9 mouse cellular contexts compared by ENCODE assay signal in genomic region chr19:21037448-21038077, GRCm38 (mm10).
DNase-seq lines count a peak whose midpoint lies in the region; ATAC-seq and TF ChIP-seq lines count a peak whose summit lies in the region.
"Had no signal": no experiment of that assay in that cellular context is flagged by ENCODE, and none has a peak within 500 bp of the region (broad histone marks: within the 10 kb centered on the region; RNA-seq: fewer than 3 reads in every experiment).

No protein-coding gene starts in this region.

- no peak overlapping the region for H3K9ac ChIP-seq in ES-E14 (ENCODE audit: insufficient read depth, low read depth, low read length, poor library complexity, severe bottlenecking)
- no peak overlapping the region for H3K9ac ChIP-seq in hindbrain, embryonic 13.5 days
- H3K9ac ChIP-seq in liver, embryonic 12.5 days = no peak overlapping the region
- H3K9ac ChIP-seq: embryonic facial prominence, embryonic 13.5 days had no signal

- ATAC-seq in hindbrain, embryonic 13.5 days (ENCODE audit: low FRiP score) = peak; percentile 73
- ATAC-seq in liver, embryonic 12.5 days = peak; percentile 18; the same call in 1 of the 2 replicates

- H3K27ac ChIP-seq in ES-E14 (ENCODE audit: insufficient read depth, low read depth, low read length, poor library complexity, severe bottlenecking) = no peak overlapping the region
- no peak overlapping the region for H3K27ac ChIP-seq in hindbrain, embryonic 13.5 days
- H3K27ac ChIP-seq in liver, embryonic 12.5 days = no peak overlapping the region
- H3K27ac ChIP-seq: embryonic facial prominence, embryonic 13.5 days had no signal

- no peak overlapping the region for H3K4me2 ChIP-seq in hindbrain, embryonic 13.5 days
- H3K4me2 ChIP-seq in liver, embryonic 12.5 days = peak overlapping the region; percentile 28; the same call in 1 of the 2 replicates
- H3K4me2 ChIP-seq: embryonic facial prominence, embryonic 13.5 days had no signal

- peak; percentile 42 for DNase-seq in layer of hippocampus, adult 11-12 months (ENCODE audit: low spot score)
- DNase-seq in layer of hippocampus, adult 9-11 months = no peak
- peak; percentile 49 for DNase-seq in ES-E14 (ENCODE audit: low read depth, low spot score)
- peak; percentile 44 to 53 for DNase-seq in cerebellum, postnatal 36 days
- DNase-seq in neural tube, embryonic 10.5 days (ENCODE audit: extremely low spot score, low spot score) = peak; percentile 40
- no peak for DNase-seq in right cerebral cortex, postnatal 4 days

- H3K27me3 ChIP-seq in hindbrain, embryonic 13.5 days = no peaks in the 10 kb centered on the region
- H3K27me3 ChIP-seq in liver, embryonic 12.5 days (replicated peaks) = no peaks in the 10 kb centered on the region
- H3K27me3 ChIP-seq: embryonic facial prominence, embryonic 13.5 days had no signal

- 43% methylated on average over 10 of the region's 10 CpGs for WGBS in hindbrain, embryonic 13.5 days
- WGBS in liver, embryonic 12.5 days (ENCODE audit: insufficient replicate concordance) = 30% methylated on average over 10 of the region's 10 CpGs

- H3K9me3 ChIP-seq in ES-E14 (ENCODE audit: control insufficient read depth, insufficient read depth, low read depth, low read length) = no peaks in the 10 kb centered on the region
- no peaks in the 10 kb centered on the region for H3K9me3 ChIP-seq in hindbrain, embryonic 13.5 days
- no peaks in the 10 kb centered on the region for H3K9me3 ChIP-seq in liver, embryonic 12.5 days (replicated peaks)
- H3K9me3 ChIP-seq: embryonic facial prominence, embryonic 13.5 days had no signal

- peaks cover 0 to 6% of the 10 kb centered on the region in 2 experiments; a peak in 1 of 4 replicates for H3K4me1 ChIP-seq in ES-E14 (ENCODE audit: control insufficient read depth in 2 of 2, insufficient read depth in 2 of 2, low read length in 2 of 2, poor library complexity in 1 of 2)
- peaks cover 6% of the 10 kb centered on the region; the same call in 1 of the 2 replicates for H3K4me1 ChIP-seq in hindbrain, embryonic 13.5 days (replicated peaks)
- H3K4me1 ChIP-seq in liver, embryonic 12.5 days = peaks cover 14% of the 10 kb centered on the region

- no peak overlapping the region for H3K4me3 ChIP-seq in ES-E14 (ENCODE audit: insufficient read depth in 1 of 2, low read depth in 1 of 2, low read length in 2 of 2, poor library complexity in 1 of 2, severe bottlenecking in 1 of 2)
- H3K4me3 ChIP-seq in hindbrain, embryonic 13.5 days = no peak overlapping the region
- H3K4me3 ChIP-seq in liver, embryonic 12.5 days = no peak overlapping the region
- H3K4me3 ChIP-seq: embryonic facial prominence, embryonic 13.5 days had no signal

- in situ Hi-C loops in ES-E14 (cut with MboI; ENCODE audit: low sequenced_read_pairs in 2 of 2, unreplicated experiment in 2 of 2) = no loop called here

- H3K36me3 ChIP-seq in ES-E14 (ENCODE audit: control insufficient read depth, insufficient read depth, low read length, poor library complexity, severe bottlenecking) = no peaks in the 10 kb centered on the region
- H3K36me3 ChIP-seq in hindbrain, embryonic 13.5 days = no peaks in the 10 kb centered on the region
- H3K36me3 ChIP-seq in liver, embryonic 12.5 days = no peaks in the 10 kb centered on the region
- H3K36me3 ChIP-seq: embryonic facial prominence, embryonic 13.5 days had no signal

TF ChIP-seq in ES-E14, 5 proteins besides CTCF, POLR2A, EP300 and RAD21:
- no peak for TF ChIP-seq MAFK (IDR thresholded peaks at IDR 0.05; ENCODE audit: insufficient read depth, low read depth, low read length)
- TF ChIP-seq ZC3H11A (IDR thresholded peaks at IDR 0.05; ENCODE audit: borderline replicate concordance, low read depth, low read length) = peak; percentile 59; the same call in 1 of the 2 replicates

Comparison
In these comparisons a context has a peak if more than half of its experiments do, and no peak if none do; other contexts are left out.
1. DNase-seq: peak in layer of hippocampus, adult 11-12 months (single experiment), ES-E14 (single experiment), cerebellum, postnatal 36 days (2 of 2) and neural tube, embryonic 10.5 days (single experiment); none in layer of hippocampus, adult 9-11 months (single experiment) and right cerebral cortex, postnatal 4 days (single experiment).